Mouse (Mus musculus) embryonic facial prominence, embryonic 15.5 days (tissue): ENCODE measurements at regions not wholly inside any gene's neighbourhood (a gene's known extent, or its start where the extent isn't known, plus 50 kb on each side); places are given as distances from the start of the nearest gene placed in this dataset.

ENCODE experiments used
- ATAC-seq: fragments of 200-750 bp; cut with Nextera tagmentation; 2 replicates; pipeline ENCODE4 v1.8.0; 2017; ENCODE audit warnings: low read depth, moderate TSS enrichment; ENCODE audit not compliant: insufficient number of reproducible peaks, low FRiP score, low TSS enrichment
- H3K27ac ChIP-seq: fragments of 300-500 bp; sonication (generic); replicated peaks from 2 replicates; pipeline ENCODE4 v1.5.1; 2015; ENCODE audit warnings: mild to moderate bottlenecking, inconsistent platforms
- H3K27me3 ChIP-seq: fragments of 300-500 bp; sonication (generic); 2 replicates; pipeline ENCODE4 v1.6.1; 2015; ENCODE audit warnings: inconsistent platforms
- H3K36me3 ChIP-seq: fragments of 300-500 bp; sonication (generic); 2 replicates; pipeline ENCODE4 v1.6.1; 2015; ENCODE audit warnings: mild to moderate bottlenecking, inconsistent platforms
- H3K4me1 ChIP-seq: fragments of 300-500 bp; sonication (generic); 2 replicates; pipeline ENCODE4 v1.6.1; 2015; ENCODE audit warnings: inconsistent platforms
- H3K4me2 ChIP-seq: fragments of 300-500 bp; sonication (generic); replicated peaks from 2 replicates; pipeline ENCODE4 v1.6.1; 2015; ENCODE audit warnings: mild to moderate bottlenecking, inconsistent platforms
- H3K4me3 ChIP-seq: fragments of 300-500 bp; sonication (generic); replicated peaks from 2 replicates; pipeline ENCODE4 v1.5.1; 2015; ENCODE audit warnings: mild to moderate bottlenecking, inconsistent platforms
- H3K9ac ChIP-seq: fragments of 300-500 bp; sonication (generic); 2 replicates; pipeline ENCODE4 v1.6.1; 2015; ENCODE audit warnings: inconsistent platforms
- H3K9me3 ChIP-seq: fragments of 300-500 bp; sonication (generic); replicated peaks from 2 replicates; pipeline ENCODE4 v1.6.1; 2016; ENCODE audit warnings: inconsistent platforms
- WGBS: fragments of 180-500 bp; shearing (Covaris S2); methylation state at CpG from one replicate; pipeline ENCODE4 v1.1.7; 2015; 5-methylcytosine and 5-hydroxymethylcytosine counted together

- no peak overlapping the region for H3K27ac ChIP-seq
- no peak for ATAC-seq
- H3K27me3 ChIP-seq, result no peaks in the 10 kb centered on the region
- H3K36me3 ChIP-seq, result no peaks in the 10 kb centered on the region
- no peak overlapping the region for H3K9ac ChIP-seq
- no peaks in the 10 kb centered on the region for H3K9me3 ChIP-seq
- no peaks in the 10 kb centered on the region for H3K4me1 ChIP-seq
- no peak overlapping the region for H3K4me3 ChIP-seq
- WGBS, result 59% methylated on average over 2 of the region's 2 CpGs
- no peak overlapping the region for H3K4me2 ChIP-seq
Observed at GRCm38 (mm10) chr7:87186443-87187153, 59.3 kb upstream of the Nox4 start.

- 45% methylated on average over 1 of the region's 1 CpGs for WGBS
- ATAC-seq, result no peak
- Histone ChIP-seq H3K27ac (no peak overlapping the region), H3K4me3 (no peak overlapping the region), H3K9ac (no peak overlapping the region), H3K27me3 (no peaks in the 10 kb centered on the region), H3K36me3 (no peaks in the 10 kb centered on the region), H3K4me1 (no peaks in the 10 kb centered on the region), H3K4me2 (no peak overlapping the region), H3K9me3 (no peaks in the 10 kb centered on the region)
Observed at GRCm38 (mm10) chr7:87195647-87196046, 50.2 kb upstream of the Nox4 start.
